In the genomic region with DNA sequence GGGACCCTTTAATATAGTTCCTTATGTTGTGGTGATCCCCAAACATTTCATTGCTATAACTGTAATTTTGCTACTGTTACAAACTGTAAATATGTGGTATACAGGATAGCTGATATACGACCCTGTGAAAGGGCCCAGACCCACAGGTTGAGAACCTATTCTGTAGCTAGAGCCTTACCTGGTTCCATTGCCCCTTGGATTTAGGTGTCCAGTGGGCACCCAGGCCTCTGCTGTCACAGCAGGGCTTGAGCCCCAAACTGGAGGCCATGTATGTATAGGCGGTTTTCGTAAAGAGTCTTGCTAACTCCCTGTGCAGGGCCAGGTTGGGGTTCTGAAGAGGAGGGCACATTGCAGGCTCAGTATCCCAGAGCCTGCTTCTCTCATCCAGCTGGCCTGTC, we compare ENCODE assay signal across 9 mouse cellular contexts. TPM values are rescaled to one million over a fixed set of nuclear protein-coding genes. Genes with fewer than 3 reads are reported as not detected.
DNase-seq lines count a peak whose midpoint lies in the region; ATAC-seq and TF ChIP-seq lines count a peak whose summit lies in the region.
"Had no signal": no experiment of that assay in that cellular context is flagged by ENCODE, and none has a peak within 500 bp of the region (broad histone marks: within the 10 kb centered on the region; RNA-seq: fewer than 3 reads in every experiment).

No protein-coding gene starts in this region.

- no peaks in the 10 kb centered on the region for H3K9me3 ChIP-seq in embryonic facial prominence, embryonic 15.5 days (replicated peaks)
- H3K9me3 ChIP-seq in intestine, embryonic 14.5 days (ENCODE audit: control insufficient read depth, low read length): no peaks in the 10 kb centered on the region

- no peak for TF ChIP-seq POLR2A in myocyte (IDR thresholded peaks at IDR 0.05; ENCODE audit: insufficient read length, low read depth)

- no peak for TF ChIP-seq CTCF in left cerebral cortex, adult 2 months (IDR thresholded peaks at IDR 0.05)

- peaks cover 45% of the 10 kb centered on the region for H3K36me3 ChIP-seq in embryonic facial prominence, embryonic 15.5 days
- peaks cover 48% of the 10 kb centered on the region for H3K36me3 ChIP-seq in intestine, embryonic 14.5 days (ENCODE audit: control insufficient read depth, insufficient read depth, low read length)
- no peaks in the 10 kb centered on the region for H3K36me3 ChIP-seq in myocyte (ENCODE audit: control insufficient read depth, insufficient read depth)

- WGBS in embryonic facial prominence, embryonic 15.5 days: 85% methylated on average over 3 of the region's 3 CpGs
- 90% methylated on average over 3 of the region's 3 CpGs for WGBS in intestine, embryonic 14.5 days

- no peak for ATAC-seq in embryonic facial prominence, embryonic 15.5 days (ENCODE audit: insufficient number of reproducible peaks, low FRiP score, low TSS enrichment, low read depth)
- ATAC-seq in intestine, embryonic 14.5 days (replicated peaks; ENCODE audit: low FRiP score, low TSS enrichment, low read depth): no peak

- H3K4me3 ChIP-seq in left cerebral cortex, adult 2 months: peak overlapping the region; percentile 91; the same call in 1 of the 2 replicates
- peak overlapping the region; percentile 82 for H3K4me3 ChIP-seq in embryonic facial prominence, embryonic 15.5 days (replicated peaks)
- peak overlapping the region; percentile 100 for H3K4me3 ChIP-seq in intestine, embryonic 14.5 days (ENCODE audit: low read depth, low read length)
- peak overlapping the region; percentile 96 for H3K4me3 ChIP-seq in myocyte

- no peak overlapping the region for H3K9ac ChIP-seq in embryonic facial prominence, embryonic 15.5 days
- no peak overlapping the region for H3K9ac ChIP-seq in intestine, embryonic 14.5 days (ENCODE audit: low read length)

- no peak overlapping the region for H3ac ChIP-seq in myocyte (ENCODE audit: control insufficient read depth, insufficient read length)

- H3K27me3 ChIP-seq in embryonic facial prominence, embryonic 15.5 days: no peaks in the 10 kb centered on the region
- H3K27me3 ChIP-seq in intestine, embryonic 14.5 days (replicated peaks; ENCODE audit: control insufficient read depth, insufficient read depth, low read length): no peaks in the 10 kb centered on the region
- no peaks in the 10 kb centered on the region for H3K27me3 ChIP-seq in myocyte (ENCODE audit: control insufficient read depth, insufficient read depth, insufficient read length)

- H3K4me1 ChIP-seq in embryonic facial prominence, embryonic 15.5 days: peaks cover 59% of the 10 kb centered on the region
- H3K4me1 ChIP-seq in intestine, embryonic 14.5 days (replicated peaks; ENCODE audit: control insufficient read depth, insufficient read depth, low read length): peaks cover 34% of the 10 kb centered on the region

- peaks cover 48% of the 10 kb centered on the region for H3K79me2 ChIP-seq in myocyte (ENCODE audit: control insufficient read depth, insufficient read depth)

- no peak for DNase-seq in left cerebral cortex, adult 2 months (ENCODE audit: extremely low spot score in 1 of 2, low spot score in 2 of 2)
- DNase-seq in left cerebral cortex, adult 11 months (ENCODE audit: low spot score): no peak
- no peak for DNase-seq in intestine, embryonic 14.5 days (ENCODE audit: low spot score)
- no peak for DNase-seq in layer of hippocampus, postnatal 36 days
- no peak for DNase-seq in MN1 (ENCODE audit: low spot score)
- DNase-seq in right cerebral cortex, postnatal 36 days (ENCODE audit: low spot score in 2 of 2): no peak

- H3K4me2 ChIP-seq in embryonic facial prominence, embryonic 15.5 days (replicated peaks): peak overlapping the region; percentile 91
- H3K4me2 ChIP-seq in intestine, embryonic 14.5 days (ENCODE audit: low read length): peak overlapping the region; percentile 82
- peak overlapping the region; percentile 79 for H3K4me2 ChIP-seq in myocyte (ENCODE audit: low read depth)

- H3K27ac ChIP-seq in left cerebral cortex, adult 2 months: no peak overlapping the region
- H3K27ac ChIP-seq in embryonic facial prominence, embryonic 15.5 days (replicated peaks): no peak overlapping the region; the same call in 1 of the 2 replicates
- no peak overlapping the region for H3K27ac ChIP-seq in intestine, embryonic 14.5 days (ENCODE audit: low read depth)

- intact Hi-C loops in left cerebral cortex, adult 2 months (cut with DNase I): no loop called here

TF ChIP-seq in myocyte, 11 proteins besides CTCF, POLR2A, EP300 and RAD21:
- TF ChIP-seq SRF (IDR thresholded peaks at IDR 0.05; ENCODE audit: control insufficient read depth, insufficient read length, low read depth) (no peak), USF1 (IDR thresholded peaks at IDR 0.05; ENCODE audit: low read depth) (no peak), POLR2AphosphoS2 (IDR thresholded peaks at IDR 0.05; ENCODE audit: insufficient read length, low read depth) (no peak), TCF12 (IDR thresholded peaks at IDR 0.05; ENCODE audit: insufficient read depth, poor library complexity, severe bottlenecking) (no peak), MAX (IDR thresholded peaks at IDR 0.05; ENCODE audit: low read depth) (no peak), E2F4 (IDR thresholded peaks at IDR 0.05; ENCODE audit: insufficient read depth) (no peak), MYOG (IDR thresholded peaks at IDR 0.05; ENCODE audit: control insufficient read depth in 1 of 3, insufficient read depth in 1 of 3, insufficient read length in 2 of 3, low read depth in 2 of 3) (no peak), CEBPB (IDR thresholded peaks at IDR 0.05; ENCODE audit: insufficient read depth, poor library complexity, severe bottlenecking) (no peak), REST (IDR thresholded peaks at IDR 0.05; ENCODE audit: insufficient read depth, insufficient read length) (no peak), TCF3 (IDR thresholded peaks at IDR 0.05; ENCODE audit: insufficient read length, low read depth) (no peak), MYOD1 (IDR thresholded peaks at IDR 0.05; ENCODE audit: control insufficient read depth in 1 of 3, insufficient read length in 2 of 3, low read depth in 2 of 3) (no peak)

RNA-seq across cellular contexts. Expression of a gene that starts 1.2 kb away (rescaled TPM):
- 100 to 1,000 TPM; 318 to 325 TPM for total RNA-seq in left cerebral cortex, adult 2 months (2021)
- polyA plus RNA-seq in embryonic facial prominence, embryonic 15.5 days (2015; fragmentation: Nextera tagmentation; extraction: Ambion mirVana): 1,062 and 1,100 TPM in 2 replicates
- 1,434 and 1,450 TPM in 2 replicates for polyA plus RNA-seq in intestine, embryonic 14.5 days (2014; fragmentation: Nextera tagmentation; extraction: Ambion mirVana)
- polyA plus RNA-seq in myocyte (2012; fragmentation: generic; extraction: Trizol): 3,224 TPM
- total RNA-seq in layer of hippocampus, postnatal 36 days (2021): 100 to 1,000 TPM; 372 to 375 TPM

RNA-seq across cellular contexts. Expression of a gene that starts 1.3 kb away (rescaled TPM):
- 10 to 100 TPM; 30.8 to 34.4 TPM for total RNA-seq in left cerebral cortex, adult 2 months (2021)
- 38.4 and 43.4 TPM in 2 replicates for polyA plus RNA-seq in embryonic facial prominence, embryonic 15.5 days (2015; fragmentation: Nextera tagmentation; extraction: Ambion mirVana)
- 27.3 and 28.1 TPM in 2 replicates for polyA plus RNA-seq in intestine, embryonic 14.5 days (2014; fragmentation: Nextera tagmentation; extraction: Ambion mirVana)
- 22.8 TPM for polyA plus RNA-seq in myocyte (2012; fragmentation: generic; extraction: Trizol)
- total RNA-seq in layer of hippocampus, postnatal 36 days (2021): 10 to 100 TPM; 36.6 to 37.2 TPM

RNA-seq across cellular contexts. Expression of a gene that starts 4.6 kb away (rescaled TPM):
- under 1 TPM; 0.37 to 0.41 TPM for total RNA-seq in left cerebral cortex, adult 2 months (2021)
- 2.1 and 3.2 TPM in 2 replicates for polyA plus RNA-seq in embryonic facial prominence, embryonic 15.5 days (2015; fragmentation: Nextera tagmentation; extraction: Ambion mirVana)
- polyA plus RNA-seq in intestine, embryonic 14.5 days (2014; fragmentation: Nextera tagmentation; extraction: Ambion mirVana): 4.1 and 5.8 TPM in 2 replicates
- polyA plus RNA-seq in myocyte (2012; fragmentation: generic; extraction: Trizol): 0.18 TPM
- under 1 TPM; 0.12 to 0.13 TPM for total RNA-seq in layer of hippocampus, postnatal 36 days (2021)

RNA-seq across cellular contexts. Expression of a gene that starts 9.2 kb away (rescaled TPM):
- total RNA-seq in left cerebral cortex, adult 2 months (2021): not detected
- 0.24 and 0.25 TPM in 2 replicates for polyA plus RNA-seq in embryonic facial prominence, embryonic 15.5 days (2015; fragmentation: Nextera tagmentation; extraction: Ambion mirVana)
- 0.45 TPM in 1 of 2 replicates, not detected in the other for polyA plus RNA-seq in intestine, embryonic 14.5 days (2014; fragmentation: Nextera tagmentation; extraction: Ambion mirVana)
- not detected for polyA plus RNA-seq in myocyte (2012; fragmentation: generic; extraction: Trizol)
- not detected for total RNA-seq in layer of hippocampus, postnatal 36 days (2021)
- total RNA-seq: hematopoietic stem cell, adult 5-6 weeks had no signal

RNA-seq across cellular contexts. Expression of a gene that starts 11.6 kb away (rescaled TPM):
- total RNA-seq in left cerebral cortex, adult 2 months (2021): 100 to 1,000 TPM in 1 of 2 experiments, 10 to 100 TPM in 1; 60.3 to 104 TPM
- polyA plus RNA-seq in embryonic facial prominence, embryonic 15.5 days (2015; fragmentation: Nextera tagmentation; extraction: Ambion mirVana): 6.8 and 7.0 TPM in 2 replicates
- polyA plus RNA-seq in intestine, embryonic 14.5 days (2014; fragmentation: Nextera tagmentation; extraction: Ambion mirVana): 3.7 and 4.0 TPM in 2 replicates
- 26.2 TPM for polyA plus RNA-seq in myocyte (2012; fragmentation: generic; extraction: Trizol)
- 10 to 100 TPM; 49.8 to 51.5 TPM for total RNA-seq in layer of hippocampus, postnatal 36 days (2021)
